Mouse (Mus musculus): Measurements from ENCODE around the gene Gsap.
"Not testable (repeated sequence)": the region's sequence is repeated elsewhere in the genome, so short reads cannot be mapped to it uniquely, and the experiment has no call there.

Gene Gsap

DNA sequence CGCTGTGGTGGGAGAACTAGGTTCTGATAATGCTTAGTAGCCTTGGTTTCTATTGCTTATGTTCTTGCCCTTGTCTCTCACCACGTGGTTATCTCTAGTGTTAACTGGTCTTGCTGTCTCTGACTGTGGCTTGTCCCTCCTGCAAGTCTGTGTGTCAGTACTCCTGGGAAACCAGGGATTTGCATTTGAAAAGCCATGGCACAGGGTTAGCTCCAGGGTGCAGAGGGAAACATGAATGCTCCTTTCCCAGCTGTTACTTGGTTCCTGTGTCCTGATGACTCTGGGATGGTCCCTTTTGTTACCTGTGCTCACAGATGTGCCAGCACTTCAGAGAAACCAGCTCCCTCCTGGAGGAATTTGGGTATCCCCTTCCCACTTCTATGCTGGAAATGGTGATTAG lies 3.0 kb upstream of the Gsap start:
- not testable (repeated sequence) for DNase-seq (ENCODE audit: low spot score)

GRCm38 (mm10) chr5:21186821-21187220 lies 766 bp downstream of the Gsap start:
- DNase-seq (ENCODE audit: low spot score): no peak

- no peak for DNase-seq (ENCODE audit: low spot score)
Measured at GRCm38 (mm10) chr5:21188435-21188834, 2.4 kb downstream of the Gsap start.

- DNase-seq (ENCODE audit: low spot score): no peak
Measured at GRCm38 (mm10) chr5:21189036-21189435, 3.0 kb downstream of the Gsap start.

DNA sequence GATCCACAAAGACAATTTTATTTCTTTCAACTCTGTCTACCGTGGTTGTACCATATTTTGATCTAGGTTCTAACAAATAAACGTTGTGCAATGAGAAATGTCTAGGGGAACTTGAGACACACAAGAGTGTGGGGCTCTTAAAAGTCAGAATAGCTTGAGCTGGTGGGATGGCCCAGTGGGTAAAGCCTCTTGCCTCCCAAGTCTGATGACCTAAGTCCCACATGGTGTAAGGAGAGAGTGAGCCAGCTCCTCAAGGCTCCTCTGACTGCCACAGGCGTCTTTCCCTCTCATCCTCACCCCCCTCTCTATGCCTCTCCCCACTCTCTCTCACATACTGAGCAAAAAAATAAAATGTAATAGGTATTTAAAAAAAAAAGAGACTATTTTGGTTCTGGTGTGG lies 3.4 kb downstream of the Gsap start:
- no peak for DNase-seq (ENCODE audit: low spot score)

GRCm38 (mm10) chr5:21203504-21203903 lies 17.4 kb downstream of the Gsap start:
- DNase-seq (ENCODE audit: low spot score): no peak

- DNase-seq (ENCODE audit: low spot score): no peak
Measured at GRCm38 (mm10) chr5:21204157-21204556, 18.1 kb downstream of the Gsap start.

DNA sequence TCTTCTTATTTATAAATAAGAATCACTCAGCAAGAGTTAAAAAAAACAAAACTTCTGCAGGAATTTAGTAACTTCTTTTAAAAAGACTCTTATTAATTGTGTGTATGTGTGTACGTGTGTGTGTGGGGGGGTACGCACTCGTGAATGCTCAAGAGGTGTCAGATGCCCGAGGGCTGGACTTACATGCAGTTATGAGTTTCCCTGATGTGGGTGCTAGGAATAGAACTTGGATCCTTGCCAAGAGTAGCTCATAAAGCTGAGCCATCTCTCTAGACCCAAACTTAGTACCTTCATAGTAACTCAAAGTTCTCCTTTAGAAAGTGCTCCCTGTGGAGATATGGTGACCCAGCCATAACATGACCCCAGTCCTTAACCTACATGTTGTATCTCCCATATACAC lies 20.0 kb downstream of the Gsap start:
- DNase-seq (ENCODE audit: low spot score): no peak

- no peak for DNase-seq (ENCODE audit: low spot score)
Measured at GRCm38 (mm10) chr5:21211406-21211805, 25.4 kb downstream of the Gsap start.

- no peak for DNase-seq (ENCODE audit: low spot score)
Measured at GRCm38 (mm10) chr5:21212933-21213332, 26.9 kb downstream of the Gsap start.

GRCm38 (mm10) chr5:21213801-21214200 lies 27.7 kb downstream of the Gsap start:
- no peak for DNase-seq (ENCODE audit: low spot score)

DNA sequence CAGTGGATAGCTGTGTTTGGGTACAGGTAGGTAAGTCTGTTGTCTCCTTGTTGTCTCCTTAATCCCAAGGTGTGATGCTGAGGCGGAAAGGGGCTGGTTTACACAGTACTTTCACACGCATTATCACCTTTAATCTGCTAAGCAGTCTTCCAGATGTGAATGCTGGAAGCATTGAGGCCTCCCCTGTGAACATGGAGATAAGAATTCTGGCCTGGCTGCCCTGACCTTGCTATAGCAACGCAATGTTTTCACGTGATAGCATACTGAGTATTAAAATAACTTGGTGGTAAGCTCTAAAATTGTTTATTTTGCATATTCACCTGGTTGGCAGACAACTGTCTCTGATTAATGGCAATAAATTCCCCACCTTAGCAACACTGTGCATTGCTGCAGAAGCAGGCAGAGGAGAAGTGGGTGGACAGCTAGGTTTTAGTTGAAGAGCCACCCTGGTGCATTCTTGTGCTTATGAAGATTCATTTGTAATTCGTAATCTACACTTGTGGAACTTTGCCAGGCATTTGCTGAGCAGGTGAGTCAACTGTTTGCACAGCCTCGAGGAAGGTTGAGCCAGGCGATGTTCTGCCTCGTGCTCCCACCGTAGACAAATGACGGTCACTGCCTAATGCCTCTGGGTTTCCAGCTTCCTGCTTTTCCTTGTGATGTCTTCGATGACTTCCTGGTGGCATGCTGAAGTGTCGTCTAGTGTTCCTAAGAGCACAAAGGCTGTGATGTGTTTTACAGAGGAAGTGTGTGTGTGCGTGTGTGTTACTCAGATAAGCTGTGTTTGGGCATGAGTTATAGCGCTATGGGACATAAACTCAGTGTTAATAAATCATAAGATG lies 31.6 kb downstream of the Gsap start:
- peak; percentile 8 for DNase-seq (ENCODE audit: low spot score)

- no peak for DNase-seq (ENCODE audit: low spot score)
Measured at GRCm38 (mm10) chr5:21232876-21233275, 46.8 kb downstream of the Gsap start.

DNA sequence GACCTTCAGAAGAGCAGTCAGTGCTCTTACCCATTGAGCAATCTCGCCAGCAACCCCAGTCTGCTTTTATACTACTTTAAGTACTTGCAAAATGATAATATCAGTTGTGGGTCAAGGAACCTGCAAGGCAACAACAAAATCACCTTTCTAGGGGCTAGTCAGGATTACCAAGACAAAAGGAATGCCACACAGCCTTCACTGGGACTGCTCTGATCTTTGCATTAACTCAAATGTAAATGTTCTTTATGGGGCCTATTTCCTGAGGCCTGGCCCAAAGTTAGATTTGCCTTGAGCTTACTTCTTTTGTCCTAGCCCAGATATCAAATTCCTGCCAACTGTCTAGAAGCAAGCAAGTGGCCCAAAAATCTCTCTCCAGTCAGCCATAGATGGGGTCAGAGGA lies 58.5 kb downstream of the Gsap start:
- DNase-seq (ENCODE audit: low spot score): no peak

- DNase-seq (ENCODE audit: low spot score): no peak
Measured at GRCm38 (mm10) chr5:21245241-21245640, 59.2 kb downstream of the Gsap start.

DNA sequence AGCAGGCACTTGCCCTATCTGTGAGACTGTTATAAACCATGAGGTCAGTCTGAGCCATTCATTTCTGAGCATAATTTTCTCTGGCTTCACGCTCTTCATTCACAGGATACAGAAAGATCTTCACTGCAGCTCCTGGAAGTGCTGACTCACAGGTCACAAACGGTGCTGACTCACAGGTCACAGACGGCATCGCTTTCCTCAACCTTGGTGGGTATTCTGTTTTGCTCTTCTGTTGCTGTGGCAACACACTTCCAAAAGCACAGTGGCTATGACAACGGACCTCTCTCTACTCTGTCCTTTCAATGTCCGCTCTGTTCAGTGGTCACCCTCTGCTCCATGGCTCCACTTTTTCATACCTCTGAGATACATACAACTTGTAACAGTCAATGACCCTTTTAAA lies 60.7 kb downstream of the Gsap start:
- DNase-seq (ENCODE audit: low spot score): no peak

GRCm38 (mm10) chr5:21247916-21248315 lies 61.9 kb downstream of the Gsap start:
- no peak for DNase-seq (ENCODE audit: low spot score)

DNA sequence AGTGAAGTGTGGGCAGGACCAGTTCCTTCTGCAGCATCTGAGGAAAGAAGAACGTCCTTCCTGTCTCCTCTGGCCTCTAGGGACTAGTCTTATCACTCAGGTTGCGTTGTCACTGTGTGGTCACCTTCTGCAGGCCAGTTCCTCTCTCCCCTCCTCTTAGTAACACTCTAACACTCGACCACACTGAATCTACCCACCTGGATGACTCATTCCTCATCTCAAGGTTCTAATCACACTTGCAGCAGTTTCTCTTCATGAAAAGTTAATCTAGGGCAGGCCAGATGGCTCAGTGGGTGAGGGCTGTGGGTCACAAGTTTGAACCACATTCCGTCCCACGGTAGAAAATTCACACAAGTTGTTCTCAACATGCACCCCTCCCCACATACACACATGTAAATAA lies 62.8 kb downstream of the Gsap start:
- DNase-seq (ENCODE audit: low spot score): no peak

DNA sequence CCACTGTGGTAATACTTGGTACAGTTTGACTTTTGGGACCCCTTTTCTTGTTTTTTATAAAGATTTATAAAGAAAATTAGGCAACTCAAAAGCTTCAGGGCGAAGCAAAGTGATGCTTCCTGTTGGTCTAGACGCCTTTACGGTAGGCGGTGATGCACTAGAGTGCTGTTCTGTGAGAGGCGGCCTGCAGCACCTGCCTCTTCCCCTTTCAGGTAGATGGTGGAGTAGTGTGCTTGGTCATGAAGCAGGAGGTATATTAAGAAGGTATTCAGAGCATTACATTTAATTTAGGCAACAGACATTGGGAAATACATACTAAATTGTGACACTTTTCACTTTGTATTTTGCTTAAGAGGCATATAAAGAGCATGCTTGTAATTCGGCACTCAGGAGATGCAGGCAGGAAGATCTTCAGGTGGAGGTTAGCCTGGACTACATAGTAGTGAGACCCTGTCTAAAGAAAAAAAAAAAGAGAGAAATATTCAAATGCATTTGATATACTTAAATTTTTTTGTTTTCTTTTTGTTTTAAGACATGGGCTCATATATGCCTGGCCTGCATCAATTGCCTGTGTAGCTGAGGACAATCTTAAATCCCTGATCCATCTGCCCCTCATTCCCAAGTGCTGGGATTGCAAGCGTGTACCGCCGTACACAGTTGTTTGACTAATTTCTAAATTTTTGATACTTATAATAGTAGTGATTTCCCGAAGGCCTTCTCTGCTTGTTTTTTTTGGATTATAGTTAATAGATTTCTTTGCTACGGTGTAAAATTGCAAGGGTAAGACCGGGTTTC lies 68.9 kb downstream of the Gsap start:
- no peak for DNase-seq (ENCODE audit: low spot score)

GRCm38 (mm10) chr5:21255551-21256132 lies 69.6 kb downstream of the Gsap start:
- DNase-seq (ENCODE audit: low spot score): peak; percentile 14

GRCm38 (mm10) chr5:21257126-21257525 lies 71.1 kb downstream of the Gsap start:
- no peak for DNase-seq (ENCODE audit: low spot score)

DNA sequence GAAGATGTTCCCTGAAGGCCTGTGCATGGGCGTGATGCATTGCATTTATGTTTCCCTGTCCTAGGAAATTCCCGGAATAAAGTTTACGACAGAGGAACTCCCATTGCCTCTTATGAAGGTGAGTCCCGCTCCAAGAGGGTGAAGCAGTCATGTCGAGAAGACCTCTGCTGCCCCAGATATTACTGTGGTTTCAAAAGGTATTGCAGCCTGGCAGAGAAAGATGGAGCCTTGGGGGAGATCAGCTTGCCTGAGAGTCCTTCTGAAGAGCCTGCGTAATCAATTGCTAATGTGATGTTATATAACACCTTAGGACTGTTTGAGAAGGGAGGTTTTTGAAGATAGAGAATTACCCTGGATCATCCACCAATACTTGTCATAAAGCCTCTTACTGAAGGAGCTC lies 71.8 kb downstream of the Gsap start:
- no peak for DNase-seq (ENCODE audit: low spot score)

DNA sequence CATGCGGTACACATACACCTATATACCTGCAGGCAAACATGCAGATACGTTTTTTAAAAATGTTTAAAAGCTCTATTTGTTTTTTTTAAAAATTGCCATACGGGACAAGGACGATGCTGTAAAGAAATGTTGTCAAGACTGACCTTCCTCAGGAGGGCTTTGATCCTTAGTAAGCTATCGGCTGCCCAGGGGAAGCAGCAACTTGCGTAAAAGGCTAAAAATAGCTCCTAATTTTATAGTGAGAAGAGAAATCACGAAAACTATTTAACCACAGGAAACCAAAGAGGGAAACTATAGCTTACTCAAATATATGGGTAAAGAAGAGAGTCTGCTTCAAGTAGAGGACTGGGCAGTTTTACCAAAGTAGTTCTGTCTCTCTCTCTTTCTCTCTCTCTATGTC lies 74.7 kb downstream of the Gsap start:
- DNase-seq (ENCODE audit: low spot score): no peak
